Mouse (Mus musculus) midbrain, embryonic 12.5 days (tissue): Measurements from ENCODE around the gene St3gal4. TPM values are rescaled to one million over a fixed set of nuclear protein-coding genes. Genes with fewer than 3 reads are reported as not detected.

Source experiments
- ATAC-seq: fragments of 200-750 bp; cut with Nextera tagmentation; 2 replicates; pipeline ENCODE4 v1.8.0; 2017; ENCODE audit warnings: low read depth, moderate TSS enrichment, moderate library complexity; ENCODE audit not compliant: low FRiP score
- H3K27ac ChIP-seq: fragments of 300-500 bp; sonication (generic); replicated peaks from 2 replicates; pipeline ENCODE4 v1.5.1; 2016; ENCODE audit warnings: mild to moderate bottlenecking
- H3K27me3 ChIP-seq: fragments of 300-500 bp; sonication (generic); 2 replicates; pipeline ENCODE4 v1.6.1; 2016; ENCODE audit warnings: mild to moderate bottlenecking
- H3K36me3 ChIP-seq: fragments of 300-500 bp; sonication (generic); 2 replicates; pipeline ENCODE4 v1.6.1; 2016
- H3K4me1 ChIP-seq: fragments of 300-500 bp; sonication (generic); 2 replicates; pipeline ENCODE4 v1.6.1; 2016
- H3K4me2 ChIP-seq: fragments of 300-500 bp; sonication (generic); replicated peaks from 2 replicates; pipeline ENCODE4 v1.6.1; 2016; ENCODE audit warnings: mild to moderate bottlenecking, moderate library complexity
- H3K4me3 ChIP-seq: fragments of 300-500 bp; sonication (generic); 2 replicates; pipeline ENCODE4 v1.5.1; 2016; ENCODE audit warnings: mild to moderate bottlenecking
- H3K9ac ChIP-seq: fragments of 300-500 bp; sonication (generic); replicated peaks from 2 replicates; pipeline ENCODE4 v1.6.1; 2016; ENCODE audit warnings: mild to moderate bottlenecking, moderate library complexity
- H3K9me3 ChIP-seq: fragments of 300-500 bp; sonication (generic); 2 replicates; pipeline ENCODE4 v1.6.1; 2016; ENCODE audit warnings: mild to moderate bottlenecking
- WGBS: fragments of 180-500 bp; shearing (Covaris S2); methylation state at CpG from one replicate; pipeline ENCODE4 v1.1.7; 2016; 5-methylcytosine and 5-hydroxymethylcytosine counted together
- polyA plus RNA-seq: library from polyadenylated mRNA; unstranded; fragments of >200 nt; fragmentation: Nextera tagmentation; extraction: Ambion mirVana; gene quantifications from 2 replicates; pipeline ENCODE4 v1.2.1, GENCODE M21; 2016

The St3gal4 gene
- polyA plus RNA-seq, 1 experiment from 2014 or later: 11.4 TPM

DNA sequence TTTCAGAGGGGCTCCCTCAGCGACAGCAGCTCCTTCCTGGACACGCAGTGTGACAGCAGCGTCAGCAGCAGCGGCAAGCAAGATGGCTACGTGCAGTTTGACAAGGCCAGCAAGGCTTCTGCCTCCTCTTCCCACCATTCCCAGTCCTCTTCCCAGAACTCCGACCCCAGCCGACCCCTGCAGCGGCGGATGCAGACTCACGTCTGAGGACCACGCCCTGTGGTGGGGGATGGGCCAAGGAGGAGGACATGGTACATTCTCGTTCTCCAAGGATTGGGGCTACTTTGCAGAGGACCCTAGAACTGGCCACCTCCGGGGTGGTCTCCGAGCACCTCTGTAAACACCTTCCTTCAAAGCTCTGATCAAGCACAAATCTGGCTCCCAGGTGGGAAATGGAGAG is 84.0 kb downstream of the St3gal4 start:
- Histone ChIP-seq H3K36me3 (no peaks in the 10 kb centered on the region), H3K4me3 (no peak overlapping the region), H3K4me2 (no peak overlapping the region), H3K4me1 (no peaks in the 10 kb centered on the region), H3K9ac (no peak overlapping the region), H3K27me3 (no peaks in the 10 kb centered on the region), H3K9me3 (no peaks in the 10 kb centered on the region), H3K27ac (no peak overlapping the region)
- no peak for ATAC-seq
- WGBS: 54% methylated on average over 14 of the region's 14 CpGs

DNA sequence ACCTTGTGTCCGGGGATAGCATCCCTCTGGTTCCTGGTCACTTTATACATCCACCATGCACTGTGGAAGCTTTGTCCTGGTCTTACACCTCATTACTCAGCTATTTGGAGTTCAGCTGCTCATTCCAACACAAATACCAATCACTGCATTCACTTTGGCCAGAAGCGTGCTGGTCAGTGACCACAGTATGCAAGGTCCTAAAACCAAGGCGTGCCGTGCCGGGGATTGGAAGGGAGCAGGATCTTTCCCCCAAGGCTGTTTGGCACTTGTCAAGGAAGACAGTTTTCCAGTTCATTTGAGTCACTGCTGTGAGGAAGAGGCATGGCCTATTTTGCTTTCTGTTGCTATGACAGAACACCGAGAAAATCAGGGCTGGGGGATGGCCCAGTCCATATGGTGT is 86.6 kb downstream of the St3gal4 start:
- H3K9me3 ChIP-seq: no peaks in the 10 kb centered on the region
- no peak for ATAC-seq
- H3K9ac ChIP-seq: no peak overlapping the region
- H3K4me1 ChIP-seq: no peaks in the 10 kb centered on the region
- no peak overlapping the region for H3K4me3 ChIP-seq
- no peak overlapping the region for H3K4me2 ChIP-seq
- H3K27me3 ChIP-seq: no peaks in the 10 kb centered on the region
- WGBS: 71% methylated on average over 6 of the region's 6 CpGs
- H3K27ac ChIP-seq: no peak overlapping the region
- no peaks in the 10 kb centered on the region for H3K36me3 ChIP-seq

DNA sequence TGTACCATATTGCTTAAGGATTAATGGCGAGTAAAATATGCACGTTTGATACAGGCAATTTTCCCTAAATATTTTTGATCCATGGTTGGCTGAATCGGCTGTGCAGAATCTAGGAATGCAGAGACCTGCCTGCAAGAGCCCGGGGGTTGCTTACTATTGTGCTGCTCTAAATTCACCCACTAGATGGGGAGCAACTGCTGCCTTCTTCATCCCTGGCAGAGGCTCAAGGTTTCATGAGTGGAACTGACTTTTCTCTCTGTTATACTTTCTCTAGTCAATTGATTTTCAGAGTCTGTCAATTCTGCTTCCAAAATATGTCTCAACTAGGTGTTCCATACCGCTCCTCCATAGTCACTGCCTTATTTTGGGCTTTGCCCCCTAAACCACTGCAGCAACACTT is 88.2 kb downstream of the St3gal4 start:
- Histone ChIP-seq H3K4me3 (no peak overlapping the region), H3K9ac (no peak overlapping the region), H3K36me3 (no peaks in the 10 kb centered on the region), H3K4me1 (no peaks in the 10 kb centered on the region), H3K27ac (no peak overlapping the region), H3K27me3 (peaks cover 5% of the 10 kb centered on the region; the same call in 1 of the 2 replicates), H3K4me2 (no peak overlapping the region), H3K9me3 (no peaks in the 10 kb centered on the region)
- 86% methylated on average over 5 of the region's 5 CpGs for WGBS
- ATAC-seq: no peak

DNA sequence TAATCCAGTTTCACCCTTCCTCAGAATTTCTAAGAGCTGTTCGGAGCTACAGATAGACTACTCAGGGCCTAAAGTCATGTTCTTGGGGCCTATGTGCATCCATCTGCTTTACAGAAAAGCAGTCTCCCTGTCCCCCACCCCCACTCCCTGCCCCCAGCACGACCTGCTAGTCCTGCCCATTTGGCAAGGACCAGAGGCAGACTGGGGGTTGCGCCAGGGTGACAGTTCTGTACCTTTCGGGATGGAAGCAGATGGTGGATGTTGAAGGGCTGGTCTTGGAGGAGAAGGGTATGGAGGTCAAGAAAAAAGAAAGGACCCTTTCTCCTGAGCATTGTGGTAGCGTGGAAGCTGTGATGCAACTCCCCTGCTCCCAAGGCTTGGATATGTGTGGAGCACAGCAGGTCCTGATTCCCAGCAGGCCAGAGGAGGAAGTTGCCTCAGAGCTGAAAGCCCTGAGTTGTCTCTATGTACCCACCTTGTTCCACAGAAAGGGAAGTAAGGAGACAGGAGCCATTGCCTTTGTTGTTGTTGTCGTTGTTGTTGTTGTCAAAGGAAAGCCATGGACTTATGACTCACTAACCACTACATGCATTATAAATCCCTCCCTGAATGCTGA is 91.6 kb downstream of the St3gal4 start:
- H3K9ac ChIP-seq: no peak overlapping the region
- peaks cover 13% of the 10 kb centered on the region for H3K4me1 ChIP-seq
- no peak overlapping the region for H3K27ac ChIP-seq
- peaks cover 27% of the 10 kb centered on the region for H3K27me3 ChIP-seq
- ATAC-seq: no peak
- H3K4me3 ChIP-seq: no peak overlapping the region
- no peak overlapping the region for H3K4me2 ChIP-seq
- H3K9me3 ChIP-seq: no peaks in the 10 kb centered on the region
- H3K36me3 ChIP-seq: no peaks in the 10 kb centered on the region
- 82% methylated on average over 6 of the region's 6 CpGs for WGBS

DNA sequence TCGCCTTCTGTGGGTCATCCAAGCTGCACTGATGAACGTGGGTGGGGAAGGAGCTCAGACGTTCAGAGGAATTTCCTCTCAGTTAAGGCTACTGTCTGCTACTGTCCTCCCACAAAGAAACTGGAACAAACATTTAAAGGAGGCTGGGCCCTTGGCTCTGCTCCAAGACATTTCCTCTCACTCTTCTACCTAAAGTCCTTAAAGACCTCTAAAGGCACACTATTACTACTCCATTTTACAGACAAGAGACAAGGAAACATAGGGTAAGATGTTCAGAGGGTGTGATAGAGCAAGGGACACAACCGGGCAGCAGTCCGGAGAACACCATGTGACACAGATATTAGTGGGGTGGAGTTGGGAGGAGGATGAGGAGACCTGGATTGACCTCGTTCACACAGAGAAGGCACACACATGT is 92.2 kb downstream of the St3gal4 start:
- H3K27ac ChIP-seq: no peak overlapping the region
- no peak overlapping the region for H3K4me3 ChIP-seq
- no peak for ATAC-seq
- no peak overlapping the region for H3K9ac ChIP-seq
- peaks cover 27% of the 10 kb centered on the region for H3K27me3 ChIP-seq
- H3K9me3 ChIP-seq: no peaks in the 10 kb centered on the region
- H3K36me3 ChIP-seq: no peaks in the 10 kb centered on the region
- 74% methylated on average over 6 of the region's 6 CpGs for WGBS
- H3K4me2 ChIP-seq: no peak overlapping the region
- H3K4me1 ChIP-seq: peaks cover 13% of the 10 kb centered on the region

DNA sequence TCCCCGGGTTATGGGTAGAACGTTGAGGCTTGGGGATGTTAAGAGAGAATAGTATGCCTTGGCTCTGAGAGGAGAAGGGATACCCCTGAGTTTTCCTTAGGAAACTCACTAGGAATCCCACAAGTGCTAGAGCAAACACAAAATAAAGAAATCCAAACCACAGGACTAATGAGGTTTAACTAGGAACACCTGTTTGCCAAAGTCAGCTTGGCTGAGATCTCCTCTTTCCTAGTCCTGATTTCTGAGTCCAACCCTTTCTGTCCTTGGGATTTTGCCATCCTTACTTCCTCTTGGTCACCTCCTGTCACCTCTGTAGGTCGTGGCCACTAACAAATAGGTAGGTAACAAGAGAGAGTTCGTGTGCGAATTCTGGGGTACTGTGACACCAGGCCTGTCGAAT is 92.8 kb downstream of the St3gal4 start:
- peaks cover 27% of the 10 kb centered on the region for H3K27me3 ChIP-seq
- no peaks in the 10 kb centered on the region for H3K9me3 ChIP-seq
- no peak overlapping the region for H3K27ac ChIP-seq
- H3K4me3 ChIP-seq: no peak overlapping the region
- no peak overlapping the region for H3K4me2 ChIP-seq
- peaks cover 13% of the 10 kb centered on the region for H3K4me1 ChIP-seq
- H3K9ac ChIP-seq: no peak overlapping the region
- H3K36me3 ChIP-seq: no peaks in the 10 kb centered on the region
- no peak for ATAC-seq
- 82% methylated on average over 6 of the region's 6 CpGs for WGBS

DNA sequence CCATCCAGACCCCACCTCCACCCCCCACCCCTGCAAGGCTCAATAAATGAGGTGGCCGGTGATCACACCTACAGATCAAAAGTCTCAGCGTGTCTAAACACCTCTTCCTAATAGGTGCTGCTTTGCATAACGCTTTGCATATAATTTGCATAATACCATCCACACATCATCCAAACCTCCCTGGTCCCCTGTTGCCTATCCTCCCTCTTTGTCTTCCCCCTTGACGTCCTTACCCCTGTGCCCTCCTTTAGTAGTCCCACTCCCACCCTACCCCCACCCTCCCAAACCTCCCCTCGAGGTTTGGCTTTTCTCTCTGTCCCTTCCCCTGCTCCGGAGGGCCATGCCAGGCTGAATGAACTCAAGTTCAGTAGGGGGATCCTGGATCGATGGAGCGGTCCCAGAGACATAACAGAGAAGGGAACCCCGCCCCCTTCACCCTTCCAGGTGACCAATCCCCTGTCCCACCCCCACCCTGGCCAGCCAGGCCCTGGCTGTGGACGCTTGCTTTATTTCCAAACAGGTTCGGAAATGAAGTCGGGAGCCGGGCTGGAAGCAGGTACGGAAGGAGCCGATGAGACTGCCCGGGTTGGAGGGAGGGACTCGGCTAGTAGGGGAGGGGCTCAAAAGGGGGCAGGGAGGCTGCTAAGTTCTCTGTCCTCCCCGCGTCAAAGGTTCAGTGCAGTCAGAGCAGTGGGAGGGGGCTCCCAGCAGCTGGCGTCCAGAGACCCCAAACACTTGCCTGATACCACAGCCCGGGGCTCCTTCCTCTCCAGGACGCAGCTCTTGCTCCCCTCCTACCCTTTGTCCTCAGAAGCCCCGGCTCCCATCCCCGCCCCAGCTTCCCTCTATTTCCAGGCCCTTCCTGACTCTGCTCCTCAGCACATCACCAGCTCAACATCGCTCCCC is 94.2 kb downstream of the St3gal4 start:
- peaks cover 13% of the 10 kb centered on the region for H3K4me1 ChIP-seq
- peak overlapping the region; percentile 37 for H3K4me3 ChIP-seq
- peak overlapping the region; percentile 48 for H3K9ac ChIP-seq
- H3K4me2 ChIP-seq: peak overlapping the region; percentile 56
- no peaks in the 10 kb centered on the region for H3K36me3 ChIP-seq
- peaks cover 30% of the 10 kb centered on the region for H3K27me3 ChIP-seq
- no peak overlapping the region for H3K27ac ChIP-seq
- H3K9me3 ChIP-seq: no peaks in the 10 kb centered on the region
- WGBS: 4% methylated on average over 25 of the region's 25 CpGs
- ATAC-seq: peak; percentile 56

DNA sequence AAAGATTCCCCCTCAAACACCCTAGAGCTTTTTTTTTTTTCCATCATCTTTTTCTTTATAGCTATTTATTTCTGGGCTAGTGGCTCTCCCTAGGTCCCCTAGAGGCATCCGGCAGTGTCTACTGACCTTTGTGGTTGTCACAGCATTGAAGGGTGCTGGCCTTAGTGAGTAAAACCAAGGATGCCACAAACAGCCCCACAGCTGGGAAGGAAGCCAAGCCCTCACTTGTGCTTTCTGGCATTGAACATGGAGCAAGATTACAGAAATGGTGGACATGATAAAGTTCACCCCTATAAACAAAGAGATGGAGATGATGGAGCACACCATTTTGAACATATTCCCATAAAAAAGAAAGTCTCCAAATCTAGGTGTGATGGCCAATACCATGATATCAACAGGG is 97.3 kb downstream of the St3gal4 start:
- H3K36me3 ChIP-seq: no peaks in the 10 kb centered on the region
- H3K9me3 ChIP-seq: no peaks in the 10 kb centered on the region
- 79% methylated on average over 1 of the region's 1 CpGs for WGBS
- H3K4me2 ChIP-seq: no peak overlapping the region
- H3K27ac ChIP-seq: no peak overlapping the region
- peaks cover 31% of the 10 kb centered on the region for H3K27me3 ChIP-seq
- H3K9ac ChIP-seq: no peak overlapping the region
- no peak for ATAC-seq
- H3K4me3 ChIP-seq: no peak overlapping the region
- peaks cover 27% of the 10 kb centered on the region for H3K4me1 ChIP-seq

DNA sequence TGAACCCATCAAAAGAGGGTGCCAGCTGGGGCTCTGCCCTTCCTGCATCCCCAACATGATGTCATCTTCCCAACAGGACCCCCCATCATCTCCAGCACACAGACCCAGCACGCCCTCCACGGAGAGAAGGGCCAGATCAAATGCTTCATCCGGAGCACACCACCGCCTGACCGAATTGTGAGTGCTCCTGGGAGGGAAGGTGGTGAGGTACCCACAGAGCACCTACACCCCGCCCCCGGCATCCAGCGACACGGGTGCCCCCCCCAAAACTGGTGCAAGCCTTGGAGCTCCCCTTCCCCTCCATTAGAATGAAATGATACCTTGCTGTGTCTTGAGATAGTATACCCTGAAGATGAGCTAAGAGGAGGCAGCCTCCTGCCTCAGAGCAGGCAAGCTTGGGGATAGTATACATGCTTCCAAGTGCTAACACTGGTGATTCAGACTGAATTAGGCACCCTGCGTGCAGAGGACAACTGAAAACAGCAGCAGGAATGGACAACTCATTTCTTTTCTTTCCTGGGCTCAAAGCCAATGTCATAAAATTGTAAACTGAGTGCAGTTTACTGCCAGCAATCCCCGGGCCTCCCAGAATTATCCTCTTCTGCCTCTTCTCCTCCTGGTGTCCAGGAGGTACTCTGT is 98.9 kb downstream of the St3gal4 start:
- ATAC-seq: no peak
- Histone ChIP-seq H3K9me3 (no peaks in the 10 kb centered on the region), H3K4me1 (peaks cover 23% of the 10 kb centered on the region), H3K4me2 (no peak overlapping the region), H3K27me3 (peaks cover 23% of the 10 kb centered on the region), H3K9ac (no peak overlapping the region), H3K4me3 (no peak overlapping the region), H3K36me3 (no peaks in the 10 kb centered on the region), H3K27ac (no peak overlapping the region)
- WGBS: 65% methylated on average over 11 of the region's 11 CpGs

DNA sequence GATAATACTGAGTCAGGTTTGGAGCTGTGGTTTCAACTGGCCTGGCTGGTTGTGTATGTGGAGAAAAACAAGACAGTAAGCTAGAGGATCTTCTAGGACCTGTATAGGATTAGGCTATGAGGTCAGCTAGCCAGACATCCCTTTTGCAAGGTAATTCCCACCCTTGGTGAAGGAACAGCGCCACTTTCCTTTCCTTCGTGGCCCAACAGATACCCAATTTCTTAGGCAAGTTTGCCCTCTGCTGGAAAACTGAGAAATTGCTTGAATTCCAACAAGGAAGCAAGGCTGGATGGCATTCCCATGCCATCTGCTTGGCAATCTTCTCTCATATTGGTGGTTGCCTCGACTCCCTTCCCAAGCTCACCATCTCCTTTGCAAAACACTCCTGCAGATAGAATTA is 99.7 kb downstream of the St3gal4 start:
- Histone ChIP-seq H3K36me3 (no peaks in the 10 kb centered on the region), H3K4me3 (no peak overlapping the region), H3K4me1 (peaks cover 15% of the 10 kb centered on the region), H3K27me3 (peaks cover 18% of the 10 kb centered on the region), H3K9me3 (no peaks in the 10 kb centered on the region), H3K4me2 (no peak overlapping the region), H3K27ac (no peak overlapping the region), H3K9ac (no peak overlapping the region)
- peak; percentile 54; the same call in 1 of the 2 replicates for ATAC-seq
- WGBS: 14% methylated on average over 3 of the region's 3 CpGs

DNA sequence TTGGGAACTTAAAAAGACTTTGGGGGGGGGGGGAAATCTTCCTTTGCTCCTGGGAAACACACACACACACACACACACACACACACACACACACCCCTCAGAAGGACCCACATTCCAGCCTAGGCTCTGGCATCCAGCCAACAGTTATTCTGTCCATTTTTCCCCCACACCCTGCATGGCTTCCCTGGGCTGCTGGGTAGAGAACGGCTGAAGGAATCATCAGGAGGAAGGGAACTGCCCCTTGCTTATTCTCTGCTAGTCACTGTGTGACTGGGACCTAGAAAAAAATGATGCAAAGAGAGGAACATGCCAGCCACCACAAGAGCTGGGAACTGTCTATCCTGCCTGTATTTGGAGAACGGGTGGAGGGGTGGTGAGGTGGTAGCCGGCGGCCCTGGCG is 101.0 kb downstream of the St3gal4 start:
- Histone ChIP-seq H3K4me3 (no peak overlapping the region), H3K9me3 (no peaks in the 10 kb centered on the region), H3K36me3 (no peaks in the 10 kb centered on the region), H3K9ac (no peak overlapping the region), H3K27me3 (peaks cover 9% of the 10 kb centered on the region; the same call in 1 of the 2 replicates), H3K4me2 (no peak overlapping the region), H3K4me1 (peaks cover 13% of the 10 kb centered on the region), H3K27ac (no peak overlapping the region)
- no peak for ATAC-seq
- WGBS: 67% methylated on average over 5 of the region's 5 CpGs

DNA sequence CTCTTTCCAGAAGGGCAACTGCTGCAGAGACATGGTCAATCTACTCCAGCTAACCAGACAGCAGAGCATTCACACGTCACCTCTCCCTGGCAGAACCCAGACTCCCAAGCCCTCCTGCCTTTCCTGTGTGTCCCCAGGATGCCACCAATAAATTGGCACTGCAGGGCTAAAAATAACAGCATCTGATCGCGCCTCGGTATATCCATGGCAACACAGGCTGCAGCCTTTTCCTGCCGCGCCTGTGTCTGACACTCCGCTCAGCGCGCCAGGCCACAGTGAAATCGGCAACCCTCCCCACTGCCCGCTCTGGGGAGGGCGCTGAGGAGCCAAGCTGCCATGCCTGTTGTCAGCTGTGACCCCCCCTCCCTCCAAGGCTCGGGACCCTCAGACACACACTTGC is 101.5 kb downstream of the St3gal4 start:
- Histone ChIP-seq H3K4me2 (no peak overlapping the region; the same call in 1 of the 2 replicates), H3K27me3 (peaks cover 9% of the 10 kb centered on the region; the same call in 1 of the 2 replicates), H3K9ac (no peak overlapping the region), H3K4me1 (peaks cover 13% of the 10 kb centered on the region), H3K27ac (no peak overlapping the region; the same call in 1 of the 2 replicates), H3K4me3 (no peak overlapping the region), H3K9me3 (no peaks in the 10 kb centered on the region), H3K36me3 (no peaks in the 10 kb centered on the region)
- peak; percentile 42 for ATAC-seq
- 29% methylated on average over 13 of the region's 13 CpGs for WGBS
